Mouse (Mus musculus): ENCODE measurements around the gene Rptn. TPM values are rescaled to one million over a fixed set of nuclear protein-coding genes. Genes with fewer than 3 reads are reported as not detected.

Gene Rptn
- not detected in 2 replicates for polyA plus RNA-seq (2016; fragmentation: Nextera tagmentation; extraction: Ambion mirVana)

GRCm38 (mm10) chr3:93393366-93393765 lies at the start of gene Rptn:
Gene Rptn (plus strand): TSS chr3:93393699.
- H3K9me3 ChIP-seq, result no peaks in the 10 kb centered on the region
- H3K4me1 ChIP-seq (replicated peaks), result no peaks in the 10 kb centered on the region
- DNase-seq (ENCODE audit: low spot score), result no peak
- 78% methylated on average over 2 of the region's 2 CpGs for WGBS
- no peaks in the 10 kb centered on the region for H3K27me3 ChIP-seq (ENCODE audit: insufficient read depth, poor library complexity, severe bottlenecking)
- no peak within 1 kb of the TSS for H3K27ac ChIP-seq
- no peak within 1 kb of the TSS for H3K4me3 ChIP-seq
- H3K36me3 ChIP-seq, result no peaks in the 10 kb centered on the region

GRCm38 (mm10) chr3:93346896-93347295 lies 46.6 kb upstream of the Rptn start:
- no peaks in the 10 kb centered on the region for H3K9me3 ChIP-seq
- 80% methylated on average over 2 of the region's 2 CpGs for WGBS
- no peaks in the 10 kb centered on the region for H3K36me3 ChIP-seq
- H3K4me1 ChIP-seq (replicated peaks), result no peaks in the 10 kb centered on the region
- DNase-seq (ENCODE audit: low spot score), result no peak
- H3K27me3 ChIP-seq (ENCODE audit: insufficient read depth, poor library complexity, severe bottlenecking), result no peaks in the 10 kb centered on the region
- H3K27ac ChIP-seq, result no peak overlapping the region
- H3K4me3 ChIP-seq, result no peak overlapping the region

- no peak overlapping the region for H3K27ac ChIP-seq
- H3K4me3 ChIP-seq, result no peak overlapping the region
- no peaks in the 10 kb centered on the region; the same call in 1 of the 2 replicates for H3K4me1 ChIP-seq (replicated peaks)
- DNase-seq (ENCODE audit: low spot score), result peak; percentile 65
- H3K36me3 ChIP-seq, result no peaks in the 10 kb centered on the region
- no peaks in the 10 kb centered on the region for H3K9me3 ChIP-seq
- WGBS, result 19% methylated on average over 7 of the region's 7 CpGs
- peaks cover 5% of the 10 kb centered on the region; the same call in 1 of the 2 replicates for H3K27me3 ChIP-seq (ENCODE audit: insufficient read depth, poor library complexity, severe bottlenecking)
Measured at GRCm38 (mm10) chr3:93360045-93360444, 33.5 kb upstream of the Rptn start.

GRCm38 (mm10) chr3:93361933-93362574 lies 31.4 kb upstream of the Rptn start:
- 11% methylated on average over 10 of the region's 10 CpGs for WGBS
- H3K36me3 ChIP-seq, result no peaks in the 10 kb centered on the region

GRCm38 (mm10) chr3:93366966-93367575 lies 26.4 kb upstream of the Rptn start:
- Histone ChIP-seq H3K27me3 (ENCODE audit: insufficient read depth, poor library complexity, severe bottlenecking) (peaks cover 5% of the 10 kb centered on the region; the same call in 1 of the 2 replicates), H3K9me3 (no peaks in the 10 kb centered on the region), H3K36me3 (no peaks in the 10 kb centered on the region), H3K4me1 (replicated peaks) (no peaks in the 10 kb centered on the region; the same call in 1 of the 2 replicates), H3K4me3 (no peak overlapping the region), H3K27ac (no peak overlapping the region)
- 66% methylated on average over 3 of the region's 3 CpGs for WGBS
- no peak for DNase-seq (ENCODE audit: low spot score)

More at GRCm38 (mm10) chr3:93361933-93362574, 31.4 kb upstream of the Rptn start:
- Histone ChIP-seq H3K9me3 (no peaks in the 10 kb centered on the region), H3K4me3 (0 out of 2 replicates have a peak overlapping the region, but pooled peaks have one; percentile 20), H3K27ac (no peak overlapping the region), H3K27me3 (ENCODE audit: insufficient read depth, poor library complexity, severe bottlenecking) (peaks cover 5% of the 10 kb centered on the region; the same call in 1 of the 2 replicates), H3K4me1 (replicated peaks) (no peaks in the 10 kb centered on the region; the same call in 1 of the 2 replicates)
- DNase-seq (ENCODE audit: low spot score), result no peak

GRCm38 (mm10) chr3:93368171-93368570 lies 25.3 kb upstream of the Rptn start:
- no peaks in the 10 kb centered on the region for H3K4me1 ChIP-seq (replicated peaks)
- no peaks in the 10 kb centered on the region for H3K36me3 ChIP-seq
- no peak overlapping the region for H3K4me3 ChIP-seq
- no peaks in the 10 kb centered on the region for H3K27me3 ChIP-seq (ENCODE audit: insufficient read depth, poor library complexity, severe bottlenecking)
- no peak overlapping the region for H3K27ac ChIP-seq
- 83% methylated on average over 1 of the region's 1 CpGs for WGBS
- H3K9me3 ChIP-seq, result no peaks in the 10 kb centered on the region
- no peak for DNase-seq (ENCODE audit: low spot score)

- Histone ChIP-seq H3K27ac (no peak overlapping the region), H3K27me3 (ENCODE audit: insufficient read depth, poor library complexity, severe bottlenecking) (no peaks in the 10 kb centered on the region), H3K9me3 (no peaks in the 10 kb centered on the region), H3K4me1 (replicated peaks) (no peaks in the 10 kb centered on the region), H3K4me3 (no peak overlapping the region), H3K36me3 (no peaks in the 10 kb centered on the region)
- WGBS, result 83% methylated on average over 6 of the region's 6 CpGs
- no peak for DNase-seq (ENCODE audit: low spot score)
Measured at GRCm38 (mm10) chr3:93373416-93373815, 20.1 kb upstream of the Rptn start.

- Histone ChIP-seq H3K4me1 (replicated peaks) (no peaks in the 10 kb centered on the region), H3K9me3 (no peaks in the 10 kb centered on the region), H3K27ac (no peak overlapping the region), H3K36me3 (no peaks in the 10 kb centered on the region), H3K27me3 (ENCODE audit: insufficient read depth, poor library complexity, severe bottlenecking) (no peaks in the 10 kb centered on the region), H3K4me3 (no peak overlapping the region)
- 86% methylated on average over 1 of the region's 1 CpGs for WGBS
- no peak for DNase-seq (ENCODE audit: low spot score)
Measured at GRCm38 (mm10) chr3:93375196-93375595, 18.3 kb upstream of the Rptn start.

GRCm38 (mm10) chr3:93375601-93376000 lies 17.9 kb upstream of the Rptn start:
- no peaks in the 10 kb centered on the region for H3K36me3 ChIP-seq
- H3K9me3 ChIP-seq, result no peaks in the 10 kb centered on the region
- no peaks in the 10 kb centered on the region for H3K27me3 ChIP-seq (ENCODE audit: insufficient read depth, poor library complexity, severe bottlenecking)
- WGBS, result 88% methylated on average over 5 of the region's 5 CpGs
- H3K27ac ChIP-seq, result no peak overlapping the region
- no peaks in the 10 kb centered on the region for H3K4me1 ChIP-seq (replicated peaks)
- no peak overlapping the region for H3K4me3 ChIP-seq
- no peak for DNase-seq (ENCODE audit: low spot score)

GRCm38 (mm10) chr3:93378146-93378545 lies 15.4 kb upstream of the Rptn start:
- H3K4me1 ChIP-seq (replicated peaks), result no peaks in the 10 kb centered on the region

GRCm38 (mm10) chr3:93403936-93404335 lies 10.4 kb downstream of the Rptn start:
- H3K4me1 ChIP-seq (replicated peaks), result no peaks in the 10 kb centered on the region
- H3K4me3 ChIP-seq, result no peak overlapping the region
- DNase-seq (ENCODE audit: low spot score), result no peak
- WGBS, result 96% methylated on average over 3 of the region's 3 CpGs
- H3K27me3 ChIP-seq (ENCODE audit: insufficient read depth, poor library complexity, severe bottlenecking), result no peaks in the 10 kb centered on the region
- H3K36me3 ChIP-seq, result no peaks in the 10 kb centered on the region
- H3K9me3 ChIP-seq, result no peaks in the 10 kb centered on the region
- H3K27ac ChIP-seq, result no peak overlapping the region

More at GRCm38 (mm10) chr3:93378146-93378545, 15.4 kb upstream of the Rptn start:
- WGBS, result 52% methylated on average over 4 of the region's 4 CpGs
- H3K9me3 ChIP-seq, result no peaks in the 10 kb centered on the region
- no peaks in the 10 kb centered on the region for H3K27me3 ChIP-seq (ENCODE audit: insufficient read depth, poor library complexity, severe bottlenecking)
- DNase-seq (ENCODE audit: low spot score), result no peak
- H3K4me3 ChIP-seq, result no peak overlapping the region
- H3K36me3 ChIP-seq, result no peaks in the 10 kb centered on the region
- H3K27ac ChIP-seq, result no peak overlapping the region

GRCm38 (mm10) chr3:93406992-93407391 lies 13.5 kb downstream of the Rptn start:
- peak; percentile 17 for DNase-seq (ENCODE audit: low spot score)
- no peaks in the 10 kb centered on the region for H3K4me1 ChIP-seq (replicated peaks)
- WGBS, result 35% methylated on average over 5 of the region's 5 CpGs

GRCm38 (mm10) chr3:93411905-93412304 lies 18.4 kb downstream of the Rptn start:
- DNase-seq (ENCODE audit: low spot score), result no peak
- WGBS, result 14% methylated on average over 2 of the region's 2 CpGs
- H3K27ac ChIP-seq, result no peak overlapping the region

More at GRCm38 (mm10) chr3:93406992-93407391, 13.5 kb downstream of the Rptn start:
- Histone ChIP-seq H3K27me3 (ENCODE audit: insufficient read depth, poor library complexity, severe bottlenecking) (no peaks in the 10 kb centered on the region), H3K27ac (no peak overlapping the region), H3K9me3 (no peaks in the 10 kb centered on the region), H3K36me3 (no peaks in the 10 kb centered on the region), H3K4me3 (no peak overlapping the region)

More at GRCm38 (mm10) chr3:93411905-93412304, 18.4 kb downstream of the Rptn start:
- H3K27me3 ChIP-seq (ENCODE audit: insufficient read depth, poor library complexity, severe bottlenecking), result no peaks in the 10 kb centered on the region
- no peaks in the 10 kb centered on the region for H3K9me3 ChIP-seq
- no peaks in the 10 kb centered on the region for H3K4me1 ChIP-seq (replicated peaks)
- H3K36me3 ChIP-seq, result no peaks in the 10 kb centered on the region
- H3K4me3 ChIP-seq, result no peak overlapping the region

Data from hindbrain, embryonic 10.5 days (tissue).